Mouse (Mus musculus) CD4-positive, CD25-positive, alpha-beta regulatory T cell, adult 4 months (primary cell): ENCODE results near the gene Sipa1l3. TPM values are rescaled to one million over a fixed set of nuclear protein-coding genes. Genes with fewer than 3 reads are reported as not detected.

ENCODE experiments used
- ATAC-seq: one replicate; pipeline ENCODE4 v1.8.0; 2017
- polyA plus RNA-seq, 2 experiments: library from polyadenylated mRNA; unstranded; fragments of 100-300 nt; shearing (Covaris generic); gene quantifications; one replicate each; pipeline ENCODE4 v1.2.1; 2017

Gene Sipa1l3
- polyA plus RNA-seq, 2 experiments from 2014 or later, result 4.3 to 5.6 TPM

GRCm38 (mm10) chr7:29372123-29372522, 146.3 kb downstream of the Sipa1l3 start:
- ATAC-seq, result no peak

- no peak for ATAC-seq
These were observed 148.4 kb downstream of the Sipa1l3 start for GRCm38 (mm10) chr7:29370031-29370430.

- no peak for ATAC-seq
These were observed 150.5 kb downstream of the Sipa1l3 start for GRCm38 (mm10) chr7:29368004-29368320.

- ATAC-seq, result no peak
These were observed 151.1 kb downstream of the Sipa1l3 start for GRCm38 (mm10) chr7:29367166-29368003.

GRCm38 (mm10) chr7:29364052-29364451, 154.4 kb downstream of the Sipa1l3 start:
- no peak for ATAC-seq

GRCm38 (mm10) chr7:29361497-29361896, 156.9 kb downstream of the Sipa1l3 start:
- no peak for ATAC-seq

- no peak for ATAC-seq
These were observed 163.0 kb downstream of the Sipa1l3 start for GRCm38 (mm10) chr7:29355406-29355805.

GRCm38 (mm10) chr7:29354161-29354560, 164.3 kb downstream of the Sipa1l3 start:
- ATAC-seq, result no peak

GRCm38 (mm10) chr7:29352246-29352645, 166.2 kb downstream of the Sipa1l3 start:
- ATAC-seq, result no peak

- ATAC-seq, result no peak
These were observed 168.0 kb downstream of the Sipa1l3 start for GRCm38 (mm10) chr7:29350489-29350888.

- ATAC-seq, result no peak
These were observed 172.2 kb downstream of the Sipa1l3 start for GRCm38 (mm10) chr7:29346212-29346611.

- ATAC-seq, result no peak
These were observed 172.9 kb downstream of the Sipa1l3 start for GRCm38 (mm10) chr7:29345534-29345933.

- ATAC-seq, result no peak
These were observed 174.7 kb downstream of the Sipa1l3 start for GRCm38 (mm10) chr7:29343746-29344145.

GRCm38 (mm10) chr7:29342489-29343092, 175.8 kb downstream of the Sipa1l3 start:
- no peak for ATAC-seq

- no peak for ATAC-seq
These were observed 176.7 kb downstream of the Sipa1l3 start for GRCm38 (mm10) chr7:29341722-29342121.

- no peak for ATAC-seq
These were observed 177.6 kb downstream of the Sipa1l3 start for GRCm38 (mm10) chr7:29340838-29341237.

GRCm38 (mm10) chr7:29340247-29340646, 178.2 kb downstream of the Sipa1l3 start:
- ATAC-seq, result no peak

GRCm38 (mm10) chr7:29338984-29339679, 179.3 kb downstream of the Sipa1l3 start:
- no peak for ATAC-seq

- ATAC-seq, result no peak
These were observed 180.0 kb downstream of the Sipa1l3 start for GRCm38 (mm10) chr7:29338351-29338919.

GRCm38 (mm10) chr7:29337766-29338165, 180.7 kb downstream of the Sipa1l3 start:
- no peak for ATAC-seq

- no peak for ATAC-seq
These were observed 181.6 kb downstream of the Sipa1l3 start for GRCm38 (mm10) chr7:29336795-29337319.

GRCm38 (mm10) chr7:29335841-29336671, 182.4 kb downstream of the Sipa1l3 start:
- no peak for ATAC-seq
